25 mouse cellular contexts compared by ENCODE assay signal in the genomic region with DNA sequence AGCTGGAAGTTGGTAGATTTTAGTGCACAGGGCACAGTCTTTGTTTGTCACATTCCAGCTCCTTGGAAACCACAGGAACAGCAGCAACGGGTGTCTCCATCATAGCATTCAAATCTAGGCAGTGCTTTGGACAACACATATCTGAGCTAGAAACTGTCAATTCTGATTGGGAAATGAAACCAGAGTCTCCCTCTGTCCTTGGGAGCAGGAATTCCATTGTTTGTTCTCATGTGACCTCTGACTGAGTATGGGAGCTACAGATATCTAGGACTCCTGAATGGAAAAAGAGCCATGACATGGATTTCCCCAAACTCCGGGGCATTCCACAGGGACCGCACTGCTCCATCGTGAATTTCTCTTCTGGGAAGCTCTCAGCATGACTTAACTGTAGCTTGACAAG.
DNase-seq lines count a peak whose midpoint lies in the region; ATAC-seq and TF ChIP-seq lines count a peak whose summit lies in the region.
"Had no signal": no experiment of that assay in that cellular context is flagged by ENCODE, and none has a peak within 500 bp of the region (broad histone marks: within the 10 kb centered on the region; RNA-seq: fewer than 3 reads in every experiment).

No protein-coding gene starts in this region.

- no peak overlapping the region for H3K9ac ChIP-seq in heart, embryonic 11.5 days (ENCODE audit: low read depth, low read length)
- H3K9ac ChIP-seq in heart, postnatal 0 days (replicated peaks; ENCODE audit: low read depth, low read length): no peak overlapping the region
- no peak overlapping the region for H3K9ac ChIP-seq in heart, adult 2 months (ENCODE audit: low read depth, low read length)
- H3K9ac ChIP-seq in liver, embryonic 12.5 days: no peak overlapping the region
- H3K9ac ChIP-seq: embryonic facial prominence, embryonic 12.5 days; forebrain, embryonic 12.5 days had no signal

- no peak for TF ChIP-seq POLR2A in heart, adult 2 months (IDR thresholded peaks at IDR 0.05; ENCODE audit: insufficient read depth, low read depth, low read length)
- TF ChIP-seq POLR2A in embryonic fibroblast, embryonic 13.5 days (IDR thresholded peaks at IDR 0.05; ENCODE audit: low read depth, low read length): no peak

- H3K4me2 ChIP-seq in heart, embryonic 11.5 days: no peak overlapping the region
- H3K4me2 ChIP-seq in heart, postnatal 0 days (ENCODE audit: low read depth, low read length): no peak overlapping the region
- H3K4me2 ChIP-seq in liver, embryonic 12.5 days: no peak overlapping the region
- H3K4me2 ChIP-seq: embryonic facial prominence, embryonic 12.5 days; forebrain, embryonic 12.5 days had no signal

- DNase-seq in heart, postnatal 10 days: no peak
- peak; percentile 13 for DNase-seq in heart, postnatal 0 days (ENCODE audit: low spot score)
- DNase-seq in heart, adult 2 months: no peak
- DNase-seq in R1 (ENCODE audit: low read depth, low spot score): peak; percentile 7
- DNase-seq in yolk sac, embryonic 10.5 days (ENCODE audit: low spot score): no peak
- DNase-seq: adrenal gland, adult 8-10 months; adrenal gland, postnatal 14 days; adrenal gland, postnatal 36 days; cerebellum, adult 11-12 months; cerebellum, adult 2 months; cerebellum, adult 9-10 months; cerebellum, postnatal 10 days; cerebellum, postnatal 25 days had no signal

- no peak for TF ChIP-seq CTCF in heart, postnatal 0 days (IDR thresholded peaks at IDR 0.05; ENCODE audit: low read depth)
- TF ChIP-seq CTCF in heart, adult 2 months (IDR thresholded peaks at IDR 0.05): no peak
- TF ChIP-seq CTCF in embryonic fibroblast, embryonic 13.5 days (IDR thresholded peaks at IDR 0.05; ENCODE audit: borderline replicate concordance, insufficient read depth, low read length): no peak

- H3K27ac ChIP-seq in heart, embryonic 11.5 days (ENCODE audit: low read depth, low read length): 0 out of 2 replicates have a peak overlapping the region, but pooled peaks have one; percentile 10
- H3K27ac ChIP-seq in heart, postnatal 0 days (ENCODE audit: low read depth): no peak overlapping the region
- H3K27ac ChIP-seq in heart, adult 2 months: no peak overlapping the region
- peak overlapping the region; percentile 48; the same call in 1 of the 2 replicates for H3K27ac ChIP-seq in embryonic fibroblast, embryonic 13.5 days (ENCODE audit: insufficient read depth, low read length)
- H3K27ac ChIP-seq in liver, embryonic 12.5 days: no peak overlapping the region
- H3K27ac ChIP-seq: embryonic facial prominence, embryonic 10.5 days; embryonic facial prominence, embryonic 12.5 days; forebrain, embryonic 10.5 days; forebrain, embryonic 12.5 days had no signal

- TF ChIP-seq EP300 in heart, postnatal 0 days (IDR thresholded peaks at IDR 0.05; ENCODE audit: low read depth): no peak
- no peak for TF ChIP-seq EP300 in heart, adult 2 months (IDR thresholded peaks at IDR 0.05; ENCODE audit: insufficient read depth, low read depth, low read length)

- no peaks in the 10 kb centered on the region for H3K27me3 ChIP-seq in heart, embryonic 11.5 days (ENCODE audit: control insufficient read depth, insufficient read depth, low read length)
- no peaks in the 10 kb centered on the region for H3K27me3 ChIP-seq in heart, postnatal 0 days (ENCODE audit: control insufficient read depth, insufficient read depth, low read length)
- no peaks in the 10 kb centered on the region for H3K27me3 ChIP-seq in heart, adult 2 months (ENCODE audit: control insufficient read depth, insufficient read depth, low read length)
- H3K27me3 ChIP-seq in liver, embryonic 12.5 days (replicated peaks): no peaks in the 10 kb centered on the region
- H3K27me3 ChIP-seq: embryonic facial prominence, embryonic 12.5 days; forebrain, embryonic 12.5 days; Patski had no signal

- no peaks in the 10 kb centered on the region for H3K36me3 ChIP-seq in heart, embryonic 11.5 days (ENCODE audit: control insufficient read depth, insufficient read depth, low read length)
- H3K36me3 ChIP-seq in heart, postnatal 0 days (replicated peaks; ENCODE audit: control insufficient read depth, insufficient read depth, low read length): no peaks in the 10 kb centered on the region
- H3K36me3 ChIP-seq in heart, adult 2 months (ENCODE audit: control insufficient read depth, insufficient read depth, low read length): no peaks in the 10 kb centered on the region
- no peaks in the 10 kb centered on the region for H3K36me3 ChIP-seq in liver, embryonic 12.5 days
- H3K36me3 ChIP-seq: embryonic facial prominence, embryonic 10.5 days; embryonic facial prominence, embryonic 12.5 days; forebrain, embryonic 10.5 days; forebrain, embryonic 12.5 days had no signal

- intact Hi-C loops in heart, postnatal 10 days (cut with DNase I): loop anchor here (10.0 kb wide), 1 partner anchor 267 kb away; no protein-coding TSS in a partner anchor
- intact Hi-C loops in heart, adult 2 months (cut with DNase I): no loop called here

- no peak overlapping the region for H3K4me3 ChIP-seq in heart, embryonic 11.5 days (ENCODE audit: low read depth, low read length)
- H3K4me3 ChIP-seq in heart, postnatal 0 days (ENCODE audit: low read depth, low read length): no peak overlapping the region
- no peak overlapping the region for H3K4me3 ChIP-seq in heart, adult 2 months
- no peak overlapping the region for H3K4me3 ChIP-seq in embryonic fibroblast, embryonic 13.5 days (ENCODE audit: insufficient read depth, low read length)
- no peak overlapping the region for H3K4me3 ChIP-seq in liver, embryonic 12.5 days
- H3K4me3 ChIP-seq: embryonic facial prominence, embryonic 10.5 days; embryonic facial prominence, embryonic 12.5 days; erythroblast, embryonic 14.5 days; forebrain, embryonic 10.5 days; forebrain, embryonic 12.5 days had no signal

- WGBS in heart, embryonic 11.5 days (ENCODE audit: insufficient replicate concordance): 56% methylated on average over 4 of the region's 4 CpGs
- WGBS in heart, postnatal 0 days: 31% methylated on average over 4 of the region's 4 CpGs
- WGBS in heart, adult 2 months: 26% methylated on average over 4 of the region's 4 CpGs
- 66% methylated on average over 4 of the region's 4 CpGs for WGBS in liver, embryonic 12.5 days (ENCODE audit: insufficient replicate concordance)

- ATAC-seq in heart, embryonic 11.5 days (replicated peaks; ENCODE audit: insufficient number of reproducible peaks, low FRiP score, low TSS enrichment): no peak
- ATAC-seq in heart, postnatal 0 days (ENCODE audit: insufficient read depth, low read depth): no peak
- no peak for ATAC-seq in liver, embryonic 12.5 days
- ATAC-seq: activated CD4-positive, CD25-positive, alpha-beta regulatory T cell, adult 4 months; forebrain, embryonic 14.5 days; forebrain, embryonic 16.5 days; Patski had no signal

- H3K4me1 ChIP-seq in heart, embryonic 11.5 days (ENCODE audit: control insufficient read depth, insufficient read depth, low read length): no peaks in the 10 kb centered on the region
- no peaks in the 10 kb centered on the region for H3K4me1 ChIP-seq in heart, postnatal 0 days (ENCODE audit: control insufficient read depth, insufficient read depth)
- no peaks in the 10 kb centered on the region for H3K4me1 ChIP-seq in heart, adult 2 months (ENCODE audit: control insufficient read depth, insufficient read depth, low read length)
- peaks cover 3% of the 10 kb centered on the region; the same call in 1 of the 2 replicates for H3K4me1 ChIP-seq in embryonic fibroblast, embryonic 13.5 days (ENCODE audit: control insufficient read depth, insufficient read depth, low read length)
- H3K4me1 ChIP-seq in liver, embryonic 12.5 days: no peaks in the 10 kb centered on the region
- H3K4me1 ChIP-seq: embryonic facial prominence, embryonic 10.5 days; embryonic facial prominence, embryonic 12.5 days; forebrain, embryonic 10.5 days; forebrain, embryonic 12.5 days had no signal

- H3K9me3 ChIP-seq in heart, embryonic 11.5 days (replicated peaks; ENCODE audit: control insufficient read depth, low read length): no peaks in the 10 kb centered on the region
- H3K9me3 ChIP-seq in heart, postnatal 0 days (replicated peaks; ENCODE audit: control insufficient read depth, low read length): no peaks in the 10 kb centered on the region
- no peaks in the 10 kb centered on the region for H3K9me3 ChIP-seq in liver, embryonic 12.5 days (replicated peaks)
- H3K9me3 ChIP-seq: embryonic facial prominence, embryonic 10.5 days; embryonic facial prominence, embryonic 12.5 days; forebrain, embryonic 10.5 days; forebrain, embryonic 12.5 days had no signal

- H3K79me2 ChIP-seq in heart, adult 2 months (replicated peaks; ENCODE audit: control insufficient read depth, insufficient read depth, low read length): no peaks in the 10 kb centered on the region

Comparison
In these comparisons a context has a peak if more than half of its experiments do, and no peak if none do; other contexts are left out.
1. H3K27ac ChIP-seq: peak in heart, embryonic 11.5 days (single experiment) and embryonic fibroblast, embryonic 13.5 days (single experiment); none in heart, postnatal 0 days (single experiment), heart, adult 2 months (single experiment) and liver, embryonic 12.5 days (single experiment).
2. DNase-seq: peak in heart, postnatal 0 days (single experiment) and R1 (single experiment); none in heart, postnatal 10 days (0 of 2), heart, adult 2 months (0 of 2) and yolk sac, embryonic 10.5 days (single experiment).